Mouse (Mus musculus) neural tube, embryonic 11.5 days (tissue): ENCODE measurements around the gene Lhfpl3. TPM values are rescaled to one million over a fixed set of nuclear protein-coding genes. Genes with fewer than 3 reads are reported as not detected.

Experiments used
- ATAC-seq: fragments of 200-750 bp; cut with Nextera tagmentation; 2 replicates; pipeline ENCODE4 v1.8.0; 2017; ENCODE audit warnings: moderate number of reproducible peaks, mild to moderate bottlenecking, moderate TSS enrichment, moderate library complexity; ENCODE audit not compliant: insufficient read depth, low FRiP score, low TSS enrichment
- DNase-seq: peaks from one replicate; pipeline ENCODE4 v3.0.0-alpha.2; 2015; ENCODE audit warnings: low spot score
- H3K27ac ChIP-seq: fragments of 300-500 bp; sonication (generic); 2 replicates; pipeline ENCODE4 v1.5.1; 2014; ENCODE audit warnings: low read depth, mild to moderate bottlenecking, low read length
- H3K27me3 ChIP-seq: fragments of 300-500 bp; sonication (generic); 2 replicates; pipeline ENCODE4 v1.6.1; 2014; ENCODE audit warnings: mild to moderate bottlenecking, low read length, mixed read lengths; ENCODE audit not compliant: control insufficient read depth, insufficient read depth
- H3K36me3 ChIP-seq: fragments of 300-500 bp; sonication (generic); 2 replicates; pipeline ENCODE4 v1.6.1; 2014; ENCODE audit warnings: mild to moderate bottlenecking, low read length, moderate library complexity, mixed read lengths; ENCODE audit not compliant: control insufficient read depth, insufficient read depth
- H3K4me1 ChIP-seq: fragments of 300-500 bp; sonication (generic); 2 replicates; pipeline ENCODE4 v1.6.1; 2014; ENCODE audit warnings: low read length, mixed read lengths; ENCODE audit not compliant: control insufficient read depth, insufficient read depth
- H3K4me2 ChIP-seq: fragments of 300-500 bp; sonication (generic); 2 replicates; pipeline ENCODE4 v1.6.1; 2014; ENCODE audit warnings: low read depth, mild to moderate bottlenecking, moderate library complexity
- H3K4me3 ChIP-seq: fragments of 300-500 bp; sonication (generic); 2 replicates; pipeline ENCODE4 v1.5.1; 2014; ENCODE audit warnings: low read depth, low read length
- H3K9ac ChIP-seq: fragments of 300-500 bp; sonication (generic); 2 replicates; pipeline ENCODE4 v1.6.1; 2014; ENCODE audit warnings: mild to moderate bottlenecking, low read length
- H3K9me3 ChIP-seq: fragments of 300-500 bp; sonication (generic); 2 replicates; pipeline ENCODE4 v1.6.1; 2016; ENCODE audit warnings: low read length; ENCODE audit not compliant: control insufficient read depth
- WGBS: fragments of 180-500 bp; shearing (Covaris S2); extraction: QIAGEN DNeasy Blood & Tissue Kit; methylation state at CpG from one replicate; pipeline ENCODE4 v1.1.7; 2014; 5-methylcytosine and 5-hydroxymethylcytosine counted together
- polyA plus RNA-seq: library from polyadenylated mRNA; unstranded; fragments of >200 nt; fragmentation: Nextera tagmentation; extraction: Ambion mirVana; gene quantifications from 2 replicates; pipeline ENCODE4 v1.2.1, GENCODE M21; 2014

Gene Lhfpl3
- polyA plus RNA-seq, 1 experiment from 2014 or later, result 0.44 TPM

GRCm38 (mm10) chr5:22986771-22987170, 240.9 kb downstream of the Lhfpl3 start:
- H3K4me2 ChIP-seq, result no peak overlapping the region
- H3K4me3 ChIP-seq, result no peak overlapping the region
- no peak overlapping the region for H3K9ac ChIP-seq
- no peaks in the 10 kb centered on the region for H3K27me3 ChIP-seq
- no peaks in the 10 kb centered on the region for H3K9me3 ChIP-seq
- DNase-seq (no peak), ATAC-seq (no peak)
- WGBS, result 92% methylated on average over 2 of the region's 2 CpGs
- H3K36me3 ChIP-seq, result no peaks in the 10 kb centered on the region
- no peak overlapping the region for H3K27ac ChIP-seq
- no peaks in the 10 kb centered on the region for H3K4me1 ChIP-seq

GRCm38 (mm10) chr5:22999811-23000210, 254.0 kb downstream of the Lhfpl3 start:
- 70% methylated on average over 3 of the region's 3 CpGs for WGBS
- no peak for ATAC-seq
- H3K4me1 ChIP-seq, result no peaks in the 10 kb centered on the region

DNA sequence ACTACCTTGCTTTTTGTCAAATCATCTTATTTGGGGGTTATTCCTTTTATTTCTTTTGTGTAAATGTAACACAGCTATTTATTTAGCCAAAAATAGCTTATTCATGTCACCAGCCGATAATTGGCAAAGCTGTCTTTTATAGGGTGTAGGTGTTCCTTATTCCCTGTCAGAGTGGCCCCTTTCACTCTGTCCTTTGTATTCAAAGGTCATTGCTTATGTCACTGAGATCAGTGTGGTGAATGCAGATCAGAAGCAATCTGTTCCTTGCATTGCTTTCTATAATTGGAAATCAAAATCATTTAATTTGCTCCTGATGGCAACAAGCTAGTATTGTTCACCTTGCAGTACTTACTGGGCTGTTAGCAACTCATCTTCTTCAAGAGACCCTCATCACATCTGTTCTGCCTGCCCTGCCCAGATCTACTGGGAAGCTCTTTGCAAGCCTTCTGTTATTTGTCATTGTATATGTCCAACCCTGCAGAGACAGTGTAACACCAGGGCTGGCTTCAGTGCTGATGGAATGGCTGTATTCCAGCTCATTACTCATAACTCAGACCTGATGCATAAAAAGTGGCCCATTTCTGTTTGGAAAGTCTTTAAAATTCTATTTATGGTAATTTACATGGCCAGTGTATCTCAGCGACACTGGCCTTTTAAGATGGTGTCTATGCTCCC, 257.4 kb downstream of the Lhfpl3 start:
- no peaks in the 10 kb centered on the region for H3K4me1 ChIP-seq
- no peaks in the 10 kb centered on the region for H3K27me3 ChIP-seq
- no peak overlapping the region for H3K27ac ChIP-seq
- H3K4me2 ChIP-seq, result no peak overlapping the region
- H3K4me3 ChIP-seq, result no peak overlapping the region
- no peak for DNase-seq
- WGBS, result 90% methylated on average over 2 of the region's 2 CpGs
- no peaks in the 10 kb centered on the region for H3K9me3 ChIP-seq
- no peaks in the 10 kb centered on the region for H3K36me3 ChIP-seq
- ATAC-seq, result no peak
- no peak overlapping the region for H3K9ac ChIP-seq

More at GRCm38 (mm10) chr5:22999811-23000210, 254.0 kb downstream of the Lhfpl3 start:
- no peak for DNase-seq
- Histone ChIP-seq H3K9ac (no peak overlapping the region), H3K27me3 (no peaks in the 10 kb centered on the region), H3K27ac (no peak overlapping the region), H3K4me2 (no peak overlapping the region), H3K4me3 (no peak overlapping the region), H3K9me3 (no peaks in the 10 kb centered on the region), H3K36me3 (no peaks in the 10 kb centered on the region)

- WGBS, result 88% methylated on average over 1 of the region's 1 CpGs
- H3K36me3 ChIP-seq, result no peaks in the 10 kb centered on the region
- no peaks in the 10 kb centered on the region for H3K27me3 ChIP-seq
- no peak overlapping the region for H3K4me2 ChIP-seq
- no peak overlapping the region for H3K9ac ChIP-seq
- no peak overlapping the region for H3K4me3 ChIP-seq
- no peak for DNase-seq
- H3K4me1 ChIP-seq, result no peaks in the 10 kb centered on the region
- no peak for ATAC-seq
- H3K27ac ChIP-seq, result no peak overlapping the region
- no peaks in the 10 kb centered on the region for H3K9me3 ChIP-seq
Observed at GRCm38 (mm10) chr5:23006207-23006606, 260.3 kb downstream of the Lhfpl3 start.

DNA sequence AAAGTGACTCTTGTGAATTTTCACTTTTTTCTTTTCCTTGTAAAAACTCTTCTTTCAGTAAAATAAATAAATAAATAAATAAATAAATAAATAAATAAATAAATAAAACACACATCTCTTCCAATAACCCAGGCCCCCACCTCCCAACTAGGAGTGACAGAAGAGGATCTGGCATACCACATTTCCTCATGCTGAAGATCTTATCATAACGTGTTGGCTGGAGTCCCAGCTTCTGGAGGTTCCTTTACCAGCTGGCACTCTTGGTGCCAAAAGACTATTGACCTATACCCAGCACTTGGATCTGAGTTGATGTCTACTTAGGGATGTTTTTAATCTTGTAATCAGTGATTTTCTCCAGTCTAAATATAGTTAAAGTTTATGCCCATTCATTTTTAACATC, 264.6 kb downstream of the Lhfpl3 start:
- H3K4me2 ChIP-seq, result no peak overlapping the region
- no peak overlapping the region for H3K9ac ChIP-seq
- 87% methylated on average over 1 of the region's 1 CpGs for WGBS
- no peak overlapping the region for H3K27ac ChIP-seq
- no peak overlapping the region for H3K4me3 ChIP-seq
- no peaks in the 10 kb centered on the region for H3K9me3 ChIP-seq
- H3K4me1 ChIP-seq, result no peaks in the 10 kb centered on the region
- H3K27me3 ChIP-seq, result no peaks in the 10 kb centered on the region
- no peak for ATAC-seq
- no peaks in the 10 kb centered on the region for H3K36me3 ChIP-seq
- no peak for DNase-seq

- ATAC-seq, result no peak
- no peaks in the 10 kb centered on the region for H3K27me3 ChIP-seq
Observed at GRCm38 (mm10) chr5:23013997-23014396, 268.1 kb downstream of the Lhfpl3 start.

GRCm38 (mm10) chr5:23015587-23016335, 269.9 kb downstream of the Lhfpl3 start:
- 86% methylated on average over 8 of the region's 8 CpGs for WGBS
- ATAC-seq (no peak), DNase-seq (no peak)

More at GRCm38 (mm10) chr5:23013997-23014396, 268.1 kb downstream of the Lhfpl3 start:
- Histone ChIP-seq H3K36me3 (no peaks in the 10 kb centered on the region), H3K4me3 (no peak overlapping the region), H3K4me1 (no peaks in the 10 kb centered on the region), H3K27ac (no peak overlapping the region), H3K9ac (no peak overlapping the region), H3K4me2 (no peak overlapping the region), H3K9me3 (no peaks in the 10 kb centered on the region)
- DNase-seq, result no peak

DNA sequence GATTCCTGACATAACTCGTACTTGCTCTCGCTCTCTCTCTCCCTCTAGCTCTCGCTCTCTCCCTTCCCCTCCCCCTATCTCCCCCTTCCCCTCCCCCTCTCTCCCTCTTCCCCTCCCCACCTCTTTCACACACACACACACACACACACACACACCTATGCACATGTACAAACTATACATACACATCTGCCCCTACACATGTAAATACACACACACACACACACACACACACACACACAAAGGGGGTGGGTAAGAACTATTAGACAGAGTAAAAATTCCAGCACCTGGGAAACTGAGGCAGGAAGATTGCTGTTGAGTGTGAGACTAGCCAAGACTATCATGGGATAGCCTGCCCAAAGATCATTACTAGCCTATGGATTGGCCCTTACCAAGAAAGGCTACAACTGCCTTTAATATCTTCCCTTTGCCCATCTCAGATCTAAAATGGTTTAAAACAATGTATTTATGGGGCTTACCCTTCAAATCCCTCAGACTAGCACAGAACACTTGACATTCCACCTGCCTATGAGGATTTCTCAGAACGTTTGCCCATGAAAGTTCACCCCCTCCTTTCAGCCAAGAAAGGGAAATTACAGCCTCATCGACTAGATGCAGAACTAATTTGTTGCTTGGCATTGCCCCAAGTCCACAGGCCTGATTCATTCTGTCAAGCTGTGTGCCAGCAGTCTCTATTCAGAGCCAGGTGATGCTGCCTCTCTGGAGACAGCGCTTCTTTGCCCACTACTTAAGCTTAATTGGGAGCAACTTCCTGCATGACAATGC, 289.3 kb downstream of the Lhfpl3 start:
- Histone ChIP-seq H3K4me2 (no peak overlapping the region), H3K27me3 (no peaks in the 10 kb centered on the region), H3K4me1 (no peaks in the 10 kb centered on the region), H3K36me3 (no peaks in the 10 kb centered on the region), H3K9me3 (no peaks in the 10 kb centered on the region), H3K4me3 (no peak overlapping the region), H3K27ac (no peak overlapping the region), H3K9ac (no peak overlapping the region)
- 81% methylated on average over 6 of the region's 6 CpGs for WGBS
- no peak for DNase-seq
- no peak for ATAC-seq

More at GRCm38 (mm10) chr5:23015587-23016335, 269.9 kb downstream of the Lhfpl3 start:
- H3K4me1 ChIP-seq, result no peaks in the 10 kb centered on the region
- H3K36me3 ChIP-seq, result no peaks in the 10 kb centered on the region
- no peaks in the 10 kb centered on the region for H3K27me3 ChIP-seq
- H3K4me3 ChIP-seq, result no peak overlapping the region
- H3K9ac ChIP-seq, result no peak overlapping the region
- H3K9me3 ChIP-seq, result no peaks in the 10 kb centered on the region
- no peak overlapping the region for H3K27ac ChIP-seq
- H3K4me2 ChIP-seq, result no peak overlapping the region
